Mouse (Mus musculus) layer of hippocampus, adult 8-10 months (tissue): Measurements from ENCODE around the gene Fam198a. TPM values are rescaled to one million over a fixed set of nuclear protein-coding genes. Genes with fewer than 3 reads are reported as not detected.

Experiments used
- DNase-seq, 2 experiments: peaks; one replicate each; pipeline ENCODE4 v3.0.0; 2022; ENCODE audit warnings: low spot score in 2 of 2
- total RNA-seq, 4 experiments: library from RNA; stranded (reverse); gene quantifications; 2 replicates each; pipeline ENCODE4 v1.2.4; 2022

The Fam198a gene
- 1 to 10 TPM; 5.4 to 7.6 (median 7.0) TPM for total RNA-seq

GRCm38 (mm10) chr9:121950418-121951113 is at the start of gene Fam198a:
Gene Fam198a, plus strand, starts transcription at chr9:121950988.
- peak in 1 of 2 experiments; percentile 30 for DNase-seq

- DNase-seq = no peak
Measured at GRCm38 (mm10) chr9:121901710-121902700, 48.8 kb upstream of the Fam198a start.

- no peak for DNase-seq
Measured at GRCm38 (mm10) chr9:121903476-121904305, 47.1 kb upstream of the Fam198a start.

- no peak for DNase-seq
Measured at GRCm38 (mm10) chr9:121904319-121904718, 46.5 kb upstream of the Fam198a start.

- DNase-seq = no peak
Measured at GRCm38 (mm10) chr9:121904946-121905345, 45.8 kb upstream of the Fam198a start.

- no peak for DNase-seq
Measured at GRCm38 (mm10) chr9:121905556-121906185, 45.1 kb upstream of the Fam198a start.

- no peak for DNase-seq
Measured at GRCm38 (mm10) chr9:121906456-121906855, 44.3 kb upstream of the Fam198a start.

- no peak for DNase-seq
Measured at GRCm38 (mm10) chr9:121907356-121908070, 43.3 kb upstream of the Fam198a start.

- no peak for DNase-seq
Measured at GRCm38 (mm10) chr9:121908321-121908720, 42.5 kb upstream of the Fam198a start.

- no peak for DNase-seq
Measured at GRCm38 (mm10) chr9:121909635-121910034, 41.2 kb upstream of the Fam198a start.

- no peak for DNase-seq
Measured at GRCm38 (mm10) chr9:121911196-121911595, 39.6 kb upstream of the Fam198a start.

- no peak for DNase-seq
Measured at GRCm38 (mm10) chr9:121912786-121913185, 38.0 kb upstream of the Fam198a start.

- DNase-seq = no peak
Measured at GRCm38 (mm10) chr9:121914226-121914757, 36.5 kb upstream of the Fam198a start.

- no peak for DNase-seq
Measured at GRCm38 (mm10) chr9:121915056-121915455, 35.7 kb upstream of the Fam198a start.

GRCm38 (mm10) chr9:121916102-121916501 is 34.7 kb upstream of the Fam198a start, which contains the start of gene Cyp8b1:
Gene Cyp8b1, minus strand, starts transcription at chr9:121916305.
- no peak for DNase-seq

- DNase-seq = no peak
Measured at GRCm38 (mm10) chr9:121919027-121919501, 31.7 kb upstream of the Fam198a start.

- no peak for DNase-seq
Measured at GRCm38 (mm10) chr9:121923443-121923842, 27.3 kb upstream of the Fam198a start.

GRCm38 (mm10) chr9:121923906-121924305 is 26.9 kb upstream of the Fam198a start:
- DNase-seq = no peak

GRCm38 (mm10) chr9:121924901-121925560 is 25.8 kb upstream of the Fam198a start:
- DNase-seq = no peak
